Mouse (Mus musculus) heart, postnatal 4 days (tissue): Measurements from ENCODE around the gene Hrh1. TPM values are rescaled to one million over a fixed set of nuclear protein-coding genes. Genes with fewer than 3 reads are reported as not detected.

ENCODE experiments used
- DNase-seq: peaks from one replicate; pipeline ENCODE4 v3.0.0; 2021
- total RNA-seq, 2 experiments: library from RNA; stranded (reverse); gene quantifications; 2 replicates each; pipeline ENCODE4 v1.2.3; 2021

Gene Hrh1
- total RNA-seq, 2 experiments from 2014 or later: 0.14 TPM

GRCm38 (mm10) chr6:114407049-114407448, 9.3 kb downstream of the Hrh1 start:
- no peak for DNase-seq

GRCm38 (mm10) chr6:114408278-114408677, 10.5 kb downstream of the Hrh1 start:
- peak; percentile 30 for DNase-seq

DNA sequence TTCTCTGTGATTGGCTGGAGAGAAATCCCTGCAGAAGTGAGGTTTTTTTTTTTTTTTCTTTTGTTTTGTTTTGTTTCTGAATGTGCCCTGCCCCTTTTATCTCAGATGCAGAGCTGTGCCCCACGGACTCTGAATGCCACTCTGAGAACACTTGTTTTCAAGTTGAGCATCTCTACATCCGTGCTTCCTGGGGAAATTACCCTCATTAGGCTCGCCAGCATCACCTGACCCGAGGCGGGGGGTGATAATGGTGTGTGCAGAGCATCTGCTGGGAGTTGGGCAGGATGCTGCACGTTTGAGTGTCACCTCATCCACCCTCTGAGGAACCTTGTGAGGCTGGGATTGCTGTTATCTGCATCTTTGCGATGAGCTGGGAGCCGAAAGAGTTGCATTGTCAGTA, 14.2 kb downstream of the Hrh1 start:
- DNase-seq: no peak

GRCm38 (mm10) chr6:114414510-114414909, 16.8 kb downstream of the Hrh1 start:
- no peak for DNase-seq

- DNase-seq: peak; percentile 45
These were observed 20.3 kb downstream of the Hrh1 start for GRCm38 (mm10) chr6:114418037-114418436.

- DNase-seq: no peak
These were observed 23.3 kb downstream of the Hrh1 start for GRCm38 (mm10) chr6:114421061-114421460.

DNA sequence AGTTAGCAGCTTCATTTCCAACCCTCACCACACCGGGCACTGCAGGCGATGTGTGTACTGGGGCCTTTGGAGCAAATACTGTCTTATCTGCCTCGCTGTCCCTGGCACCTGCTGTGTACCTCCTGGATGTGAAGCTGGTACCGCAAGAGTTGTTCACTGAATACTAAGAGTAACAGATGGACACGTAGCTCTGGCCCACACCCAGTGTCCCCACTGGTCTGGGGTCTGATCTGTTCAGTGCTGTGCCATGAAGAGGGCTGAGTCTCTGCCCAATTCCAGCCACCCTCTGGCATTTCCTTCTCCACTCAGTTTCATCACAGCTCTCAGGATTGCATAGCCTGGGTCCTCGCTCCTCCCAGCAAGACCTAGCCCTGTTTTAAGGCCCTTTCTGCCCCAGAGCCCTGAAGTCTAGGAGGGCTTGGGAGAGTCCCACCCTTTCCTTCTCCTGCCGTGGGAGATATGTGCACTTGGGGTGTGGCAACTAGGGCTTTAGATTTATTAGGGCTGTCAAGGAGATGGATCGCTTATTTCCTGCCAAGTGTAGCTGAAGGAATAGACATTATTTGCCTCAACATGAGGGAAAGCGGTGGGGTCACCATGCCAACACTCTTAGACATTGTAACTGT, 25.4 kb downstream of the Hrh1 start:
- DNase-seq: no peak

GRCm38 (mm10) chr6:114425343-114425742, 27.6 kb downstream of the Hrh1 start:
- DNase-seq: no peak

DNA sequence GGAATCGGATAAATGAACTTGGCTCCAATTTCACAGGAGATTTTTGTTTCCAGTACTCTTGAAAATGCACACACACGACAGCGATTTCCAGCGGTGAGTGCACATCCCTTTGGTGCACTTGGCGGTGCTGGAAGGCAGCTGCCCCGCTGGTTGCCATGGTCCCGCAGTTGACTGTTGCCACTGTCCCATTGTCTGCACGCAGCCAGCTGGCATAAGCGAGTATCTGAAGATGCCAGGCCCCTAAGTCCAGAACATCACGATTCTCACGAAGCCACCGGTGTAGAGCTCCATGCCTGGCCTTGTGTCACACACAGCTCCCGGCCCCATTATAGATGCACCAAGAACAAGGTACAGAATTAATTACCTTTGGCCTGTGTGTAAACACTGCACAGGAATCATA, 29.9 kb downstream of the Hrh1 start:
- no peak for DNase-seq

- DNase-seq: no peak
These were observed 31.1 kb downstream of the Hrh1 start for GRCm38 (mm10) chr6:114428831-114429230.

GRCm38 (mm10) chr6:114432591-114432990, 34.9 kb downstream of the Hrh1 start:
- DNase-seq: no peak

- no peak for DNase-seq
These were observed 36.8 kb downstream of the Hrh1 start for GRCm38 (mm10) chr6:114434524-114434923.

DNA sequence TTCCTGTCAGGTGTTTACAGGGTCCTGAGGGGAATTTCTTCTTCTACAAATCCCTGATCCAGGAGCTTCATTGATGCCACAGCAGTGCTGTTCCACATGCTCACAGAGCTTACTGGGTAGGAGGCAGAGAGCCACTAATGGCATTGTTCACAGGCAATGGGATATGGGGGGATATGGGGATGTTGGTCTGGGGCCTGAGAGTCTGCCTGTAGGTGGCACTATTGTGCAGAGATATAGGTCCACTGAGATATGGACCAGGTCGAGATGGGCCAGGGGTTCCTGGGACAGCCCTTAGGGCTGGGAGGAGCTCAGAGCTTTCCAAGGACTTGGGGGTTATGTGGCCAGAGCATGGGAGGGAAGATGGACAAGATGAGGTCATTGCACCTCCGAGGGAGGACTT, 42.6 kb downstream of the Hrh1 start:
- no peak for DNase-seq

- no peak for DNase-seq
These were observed 43.2 kb downstream of the Hrh1 start for GRCm38 (mm10) chr6:114440788-114441453.

DNA sequence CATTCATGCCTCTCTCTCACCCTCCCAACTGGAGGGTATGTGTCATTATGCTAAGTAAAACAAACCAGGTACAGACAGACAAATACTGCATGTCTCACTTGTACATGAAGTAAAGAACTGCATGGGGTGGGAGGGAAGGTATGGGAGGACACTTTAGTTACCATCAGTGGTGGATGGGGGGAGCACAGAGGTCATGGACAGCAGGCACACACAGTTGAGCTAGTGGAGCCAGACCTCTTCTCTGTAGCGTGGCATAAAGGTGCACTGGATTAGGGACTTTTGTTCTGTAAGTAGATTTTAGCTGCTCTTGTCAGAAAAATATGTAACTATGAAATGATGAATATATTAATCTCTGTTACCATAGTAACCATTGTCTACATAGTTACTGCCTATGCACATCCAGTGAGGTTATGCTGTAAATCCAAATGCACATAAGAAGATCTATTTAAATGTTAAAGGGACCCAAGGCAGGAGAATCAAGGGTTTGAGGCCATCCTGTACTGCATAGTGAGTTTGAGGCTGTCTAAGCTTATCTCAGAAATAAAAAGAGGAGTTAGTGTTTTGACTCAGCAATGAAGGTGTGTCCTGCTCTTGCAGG, 46.6 kb downstream of the Hrh1 start:
- no peak for DNase-seq

GRCm38 (mm10) chr6:114444976-114445375, 47.2 kb downstream of the Hrh1 start:
- DNase-seq: no peak

DNA sequence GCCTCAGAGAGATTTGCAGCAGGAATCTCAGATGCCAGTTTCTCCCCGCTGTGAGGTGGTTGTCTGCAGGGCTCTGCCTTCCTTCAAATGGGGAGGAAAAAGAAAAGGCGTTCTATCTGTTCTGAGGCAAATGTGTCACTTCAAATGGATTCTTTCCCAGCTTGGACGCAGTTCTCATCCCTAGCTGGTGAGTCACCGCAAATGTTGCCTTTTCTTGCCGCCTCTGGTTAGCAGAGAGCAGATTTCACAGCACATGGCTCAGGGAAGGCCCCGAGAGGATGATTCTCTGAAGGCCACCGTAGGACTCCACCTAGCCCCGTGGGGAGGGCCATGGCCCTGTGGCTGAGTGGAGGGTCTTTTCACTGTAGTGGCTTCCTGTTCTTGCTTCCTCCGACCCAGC, 51.2 kb downstream of the Hrh1 start:
- peak; percentile 24 for DNase-seq

DNA sequence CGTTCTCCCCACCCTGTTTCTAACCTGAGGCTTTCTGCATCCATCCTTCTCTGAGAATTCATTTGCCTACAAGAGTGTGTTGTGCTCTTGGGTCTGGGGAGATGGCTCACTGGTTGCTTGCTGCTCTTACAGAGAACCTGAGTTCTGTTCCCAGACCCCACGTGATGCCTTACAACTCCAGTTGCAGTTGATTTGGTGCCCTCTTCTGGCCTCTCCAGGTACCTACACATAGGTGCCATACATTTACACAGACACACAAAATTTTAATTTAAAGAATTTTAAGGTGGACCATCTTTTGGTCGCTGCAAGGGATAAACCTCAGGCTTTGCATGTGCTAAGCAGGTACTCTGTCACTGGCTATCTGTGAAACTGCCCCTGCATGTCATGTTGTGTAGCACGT, 57.5 kb downstream of the Hrh1 start:
- no peak for DNase-seq

GRCm38 (mm10) chr6:114456255-114457042, 58.7 kb downstream of the Hrh1 start:
- DNase-seq: no peak

DNA sequence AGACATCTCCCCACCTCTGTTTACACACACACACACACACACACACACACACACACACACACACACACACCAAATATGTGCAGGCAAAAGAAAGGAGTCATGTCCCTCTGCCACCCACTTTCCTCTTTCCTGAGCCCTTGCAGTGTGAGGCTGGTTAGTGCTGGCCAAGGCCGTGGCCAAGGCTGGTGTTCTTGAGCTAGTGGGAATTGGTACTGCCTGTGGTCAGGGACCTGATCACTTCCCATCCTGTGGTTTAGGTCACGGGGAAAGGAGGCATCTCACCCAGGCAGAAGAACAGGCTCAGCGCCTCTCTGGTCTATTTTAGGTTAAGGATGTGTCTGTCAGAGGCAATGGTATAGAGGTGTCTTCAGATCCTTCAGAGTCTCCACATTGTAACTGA, 59.6 kb downstream of the Hrh1 start:
- no peak for DNase-seq

- DNase-seq: no peak
These were observed 60.5 kb downstream of the Hrh1 start for GRCm38 (mm10) chr6:114458191-114458590.

- DNase-seq: no peak
These were observed 62.2 kb downstream of the Hrh1 start for GRCm38 (mm10) chr6:114459969-114460368.

- DNase-seq: peak; percentile 19
These were observed 63.8 kb downstream of the Hrh1 start for GRCm38 (mm10) chr6:114461536-114461935.
